Mouse (Mus musculus) neural tube, embryonic 11.5 days (tissue): ENCODE measurements around the gene Hdac11. TPM values are rescaled to one million over a fixed set of nuclear protein-coding genes. Genes with fewer than 3 reads are reported as not detected.
"Not testable (repeated sequence)": the region's sequence is repeated elsewhere in the genome, so short reads cannot be mapped to it uniquely, and the experiment has no call there.

Source experiments
- ATAC-seq: fragments of 200-750 bp; cut with Nextera tagmentation; 2 replicates; pipeline ENCODE4 v1.8.0; 2017; ENCODE audit warnings: moderate number of reproducible peaks, mild to moderate bottlenecking, moderate TSS enrichment, moderate library complexity; ENCODE audit not compliant: insufficient read depth, low FRiP score, low TSS enrichment
- DNase-seq: peaks from one replicate; pipeline ENCODE4 v3.0.0-alpha.2; 2015; ENCODE audit warnings: low spot score
- H3K27ac ChIP-seq: fragments of 300-500 bp; sonication (generic); 2 replicates; pipeline ENCODE4 v1.5.1; 2014; ENCODE audit warnings: low read depth, mild to moderate bottlenecking, low read length
- H3K27me3 ChIP-seq: fragments of 300-500 bp; sonication (generic); 2 replicates; pipeline ENCODE4 v1.6.1; 2014; ENCODE audit warnings: mild to moderate bottlenecking, low read length, mixed read lengths; ENCODE audit not compliant: control insufficient read depth, insufficient read depth
- H3K36me3 ChIP-seq: fragments of 300-500 bp; sonication (generic); 2 replicates; pipeline ENCODE4 v1.6.1; 2014; ENCODE audit warnings: mild to moderate bottlenecking, low read length, moderate library complexity, mixed read lengths; ENCODE audit not compliant: control insufficient read depth, insufficient read depth
- H3K4me1 ChIP-seq: fragments of 300-500 bp; sonication (generic); 2 replicates; pipeline ENCODE4 v1.6.1; 2014; ENCODE audit warnings: low read length, mixed read lengths; ENCODE audit not compliant: control insufficient read depth, insufficient read depth
- H3K4me2 ChIP-seq: fragments of 300-500 bp; sonication (generic); 2 replicates; pipeline ENCODE4 v1.6.1; 2014; ENCODE audit warnings: low read depth, mild to moderate bottlenecking, moderate library complexity
- H3K4me3 ChIP-seq: fragments of 300-500 bp; sonication (generic); 2 replicates; pipeline ENCODE4 v1.5.1; 2014; ENCODE audit warnings: low read depth, low read length
- H3K9ac ChIP-seq: fragments of 300-500 bp; sonication (generic); 2 replicates; pipeline ENCODE4 v1.6.1; 2014; ENCODE audit warnings: mild to moderate bottlenecking, low read length
- H3K9me3 ChIP-seq: fragments of 300-500 bp; sonication (generic); 2 replicates; pipeline ENCODE4 v1.6.1; 2016; ENCODE audit warnings: low read length; ENCODE audit not compliant: control insufficient read depth
- WGBS: fragments of 180-500 bp; shearing (Covaris S2); extraction: QIAGEN DNeasy Blood & Tissue Kit; methylation state at CpG from one replicate; pipeline ENCODE4 v1.1.7; 2014; 5-methylcytosine and 5-hydroxymethylcytosine counted together
- polyA plus RNA-seq: library from polyadenylated mRNA; unstranded; fragments of >200 nt; fragmentation: Nextera tagmentation; extraction: Ambion mirVana; gene quantifications from 2 replicates; pipeline ENCODE4 v1.2.1, GENCODE M21; 2014

Gene Hdac11
- polyA plus RNA-seq, 1 experiment from 2014 or later = 15.0 TPM

- 78% methylated on average over 3 of the region's 3 CpGs for WGBS
- no peak for ATAC-seq
- H3K27me3 ChIP-seq = no peaks in the 10 kb centered on the region
- H3K36me3 ChIP-seq = no peaks in the 10 kb centered on the region
- H3K9ac ChIP-seq = no peak overlapping the region
- DNase-seq = no peak
- no peak overlapping the region for H3K4me3 ChIP-seq
- no peak overlapping the region for H3K4me2 ChIP-seq
- H3K4me1 ChIP-seq = peaks cover 13% of the 10 kb centered on the region; the same call in 1 of the 2 replicates
- no peaks in the 10 kb centered on the region for H3K9me3 ChIP-seq
- H3K27ac ChIP-seq = no peak overlapping the region
Observed at GRCm38 (mm10) chr6:91210852-91211251, 54.4 kb downstream of the Hdac11 start.

GRCm38 (mm10) chr6:91212155-91212554, 55.7 kb downstream of the Hdac11 start, which contains the start of gene Fbln2:
Gene Fbln2, plus strand, starts transcription at chr6:91212455.
- ATAC-seq, H3K27me3 ChIP-seq, H3K36me3 ChIP-seq, H3K27ac ChIP-seq, H3K9me3 ChIP-seq, DNase-seq: not testable (repeated sequence)
- Histone ChIP-seq H3K4me2 (peak within 1 kb of the TSS; percentile 49), H3K4me3 (peak within 1 kb of the TSS; percentile 27), H3K4me1 (peaks cover 13% of the 10 kb centered on the region; the same call in 1 of the 2 replicates), H3K9ac (peak within 1 kb of the TSS; percentile 48)

- peaks cover 13% of the 10 kb centered on the region; the same call in 1 of the 2 replicates for H3K4me1 ChIP-seq
- under 1% methylated on average over 29 of the region's 29 CpGs for WGBS
- H3K4me3 ChIP-seq = peak overlapping the region; percentile 27
- no peaks in the 10 kb centered on the region for H3K9me3 ChIP-seq
- H3K27me3 ChIP-seq = no peaks in the 10 kb centered on the region
- H3K27ac ChIP-seq = no peak overlapping the region
- peak; percentile 83 for DNase-seq
- no peaks in the 10 kb centered on the region for H3K36me3 ChIP-seq
- H3K4me2 ChIP-seq = peak overlapping the region; percentile 49
- ATAC-seq = peak; percentile 82
- H3K9ac ChIP-seq = peak overlapping the region; percentile 48
Observed at GRCm38 (mm10) chr6:91212571-91212970, 56.1 kb downstream of the Hdac11 start.

- DNase-seq (no peak), ATAC-seq (no peak)
- Histone ChIP-seq H3K36me3 (no peaks in the 10 kb centered on the region), H3K9me3 (no peaks in the 10 kb centered on the region), H3K4me3 (peak overlapping the region; percentile 27; the same call in 1 of the 2 replicates), H3K27ac (no peak overlapping the region), H3K4me1 (peaks cover 13% of the 10 kb centered on the region; the same call in 1 of the 2 replicates), H3K4me2 (peak overlapping the region; percentile 49), H3K9ac (peak overlapping the region; percentile 48), H3K27me3 (no peaks in the 10 kb centered on the region)
- WGBS = 67% methylated on average over 21 of the region's 21 CpGs
Observed at GRCm38 (mm10) chr6:91213287-91214218, 57.1 kb downstream of the Hdac11 start.

- ATAC-seq (no peak), DNase-seq (no peak)
- no peak overlapping the region for H3K4me3 ChIP-seq
- WGBS = 59% methylated on average over 1 of the region's 1 CpGs
- H3K27ac ChIP-seq = no peak overlapping the region
- no peaks in the 10 kb centered on the region for H3K9me3 ChIP-seq
- H3K27me3 ChIP-seq = no peaks in the 10 kb centered on the region
- H3K4me1 ChIP-seq = 0 out of 2 replicates have a peak, but pooled peaks cover 6% of the 10 kb centered on the region
- no peak overlapping the region for H3K4me2 ChIP-seq
- no peak overlapping the region for H3K9ac ChIP-seq
- no peaks in the 10 kb centered on the region for H3K36me3 ChIP-seq
Observed at GRCm38 (mm10) chr6:91215454-91215853, 59.0 kb downstream of the Hdac11 start.

GRCm38 (mm10) chr6:91218445-91218844, 62.0 kb downstream of the Hdac11 start:
- DNase-seq (no peak), ATAC-seq (no peak)
- no peak overlapping the region for H3K4me3 ChIP-seq
- H3K9me3 ChIP-seq = no peaks in the 10 kb centered on the region
- H3K36me3 ChIP-seq = no peaks in the 10 kb centered on the region
- H3K27me3 ChIP-seq = no peaks in the 10 kb centered on the region
- no peak overlapping the region for H3K4me2 ChIP-seq
- no peaks in the 10 kb centered on the region for H3K4me1 ChIP-seq
- H3K9ac ChIP-seq = no peak overlapping the region
- 64% methylated on average over 9 of the region's 9 CpGs for WGBS
- no peak overlapping the region for H3K27ac ChIP-seq

- 83% methylated on average over 3 of the region's 3 CpGs for WGBS
- no peak for DNase-seq
Observed at GRCm38 (mm10) chr6:91218871-91219270, 62.4 kb downstream of the Hdac11 start.

GRCm38 (mm10) chr6:91220062-91220461, 63.6 kb downstream of the Hdac11 start:
- Histone ChIP-seq H3K27ac (no peak overlapping the region), H3K4me2 (no peak overlapping the region), H3K36me3 (no peaks in the 10 kb centered on the region), H3K4me3 (no peak overlapping the region), H3K9me3 (no peaks in the 10 kb centered on the region), H3K9ac (no peak overlapping the region), H3K27me3 (no peaks in the 10 kb centered on the region), H3K4me1 (no peaks in the 10 kb centered on the region)
- DNase-seq (no peak), ATAC-seq (no peak)

More at GRCm38 (mm10) chr6:91218871-91219270, 62.4 kb downstream of the Hdac11 start:
- no peak overlapping the region for H3K27ac ChIP-seq
- H3K27me3 ChIP-seq = no peaks in the 10 kb centered on the region
- no peak overlapping the region for H3K4me2 ChIP-seq
- no peaks in the 10 kb centered on the region for H3K36me3 ChIP-seq
- H3K4me1 ChIP-seq = no peaks in the 10 kb centered on the region
- no peak overlapping the region for H3K4me3 ChIP-seq
- no peak for ATAC-seq
- no peaks in the 10 kb centered on the region for H3K9me3 ChIP-seq
- no peak overlapping the region for H3K9ac ChIP-seq

GRCm38 (mm10) chr6:91221094-91221493, 64.6 kb downstream of the Hdac11 start:
- Histone ChIP-seq H3K4me2 (no peak overlapping the region), H3K4me3 (no peak overlapping the region), H3K36me3 (no peaks in the 10 kb centered on the region), H3K27me3 (no peaks in the 10 kb centered on the region), H3K9me3 (no peaks in the 10 kb centered on the region), H3K4me1 (no peaks in the 10 kb centered on the region), H3K27ac (no peak overlapping the region), H3K9ac (no peak overlapping the region)
- no peak for ATAC-seq
- 2% methylated on average over 3 of the region's 3 CpGs for WGBS
- DNase-seq = no peak
